19 mouse cellular contexts compared by ENCODE assay signal in the genomic region with DNA sequence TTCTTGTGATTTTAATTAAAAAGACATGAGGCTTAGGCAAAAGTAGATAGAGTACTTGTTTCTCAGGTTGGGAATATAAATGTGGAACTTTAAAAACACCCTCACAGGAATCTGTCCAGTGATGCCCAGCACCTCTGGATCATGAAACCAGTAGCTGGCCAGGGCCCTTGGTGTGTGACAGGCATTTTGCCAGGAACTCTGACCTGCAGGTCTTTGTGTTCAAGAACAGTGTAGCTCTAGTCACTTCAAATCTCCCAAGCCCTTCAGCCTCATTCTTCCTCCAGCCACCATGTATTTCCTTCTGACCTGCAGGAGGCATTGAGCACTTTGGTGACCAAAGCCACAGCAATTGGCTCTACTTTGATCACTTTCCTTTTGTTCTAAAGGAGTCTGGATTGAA. TPM values are rescaled to one million over a fixed set of nuclear protein-coding genes. Genes with fewer than 3 reads are reported as not detected.
DNase-seq lines count a peak whose midpoint lies in the region; ATAC-seq and TF ChIP-seq lines count a peak whose summit lies in the region.
"Had no signal": no experiment of that assay in that cellular context is flagged by ENCODE, and none has a peak within 500 bp of the region (broad histone marks: within the 10 kb centered on the region; RNA-seq: fewer than 3 reads in every experiment).

No protein-coding gene starts in this region.

- no peaks in the 10 kb centered on the region for H3K27me3 ChIP-seq in heart, embryonic 10.5 days (ENCODE audit: insufficient read depth, poor library complexity, severe bottlenecking)
- H3K27me3 ChIP-seq in heart, embryonic 12.5 days (replicated peaks) = no peaks in the 10 kb centered on the region
- H3K27me3 ChIP-seq in kidney, embryonic 14.5 days (ENCODE audit: control insufficient read depth, insufficient read depth, low read length) = no peaks in the 10 kb centered on the region
- no peaks in the 10 kb centered on the region for H3K27me3 ChIP-seq in testis, adult 2 months (ENCODE audit: control insufficient read depth, insufficient read depth, low read length)
- H3K27me3 ChIP-seq: embryonic facial prominence, embryonic 12.5 days; forebrain, embryonic 15.5 days; heart, embryonic 15.5 days had no signal

- no peak overlapping the region for H3K4me2 ChIP-seq in heart, embryonic 12.5 days
- no peak overlapping the region for H3K4me2 ChIP-seq in kidney, embryonic 14.5 days (replicated peaks; ENCODE audit: low read depth, low read length)
- H3K4me2 ChIP-seq: embryonic facial prominence, embryonic 12.5 days; forebrain, embryonic 15.5 days; heart, embryonic 15.5 days; hindbrain, embryonic 14.5 days had no signal

- peaks cover 6% of the 10 kb centered on the region; the same call in 1 of the 2 replicates for H3K4me1 ChIP-seq in heart, embryonic 10.5 days
- H3K4me1 ChIP-seq in heart, embryonic 12.5 days (replicated peaks) = peaks cover 5% of the 10 kb centered on the region
- no peaks in the 10 kb centered on the region for H3K4me1 ChIP-seq in kidney, embryonic 14.5 days (ENCODE audit: control insufficient read depth, insufficient read depth, low read length)
- no peaks in the 10 kb centered on the region for H3K4me1 ChIP-seq in testis, adult 2 months (ENCODE audit: control insufficient read depth, insufficient read depth, low read length)
- H3K4me1 ChIP-seq: embryonic facial prominence, embryonic 12.5 days; forebrain, embryonic 15.5 days had no signal

- no peaks in the 10 kb centered on the region for H3K9me3 ChIP-seq in heart, embryonic 10.5 days
- no peaks in the 10 kb centered on the region for H3K9me3 ChIP-seq in heart, embryonic 12.5 days (replicated peaks)
- no peaks in the 10 kb centered on the region for H3K9me3 ChIP-seq in kidney, embryonic 14.5 days (ENCODE audit: control insufficient read depth, low read length)
- H3K9me3 ChIP-seq: embryonic facial prominence, embryonic 12.5 days; forebrain, embryonic 15.5 days; G1E; heart, embryonic 15.5 days had no signal

- no peak overlapping the region for H3K4me3 ChIP-seq in heart, embryonic 10.5 days
- H3K4me3 ChIP-seq in heart, embryonic 12.5 days = no peak overlapping the region
- no peak overlapping the region for H3K4me3 ChIP-seq in kidney, embryonic 14.5 days (ENCODE audit: low read length)
- peak overlapping the region; percentile 19 for H3K4me3 ChIP-seq in testis, adult 2 months (ENCODE audit: control insufficient read depth, low read depth, low read length)
- H3K4me3 ChIP-seq: embryonic facial prominence, embryonic 12.5 days; forebrain, embryonic 15.5 days; heart, embryonic 15.5 days had no signal

- H3K9ac ChIP-seq in heart, embryonic 12.5 days = no peak overlapping the region
- no peak overlapping the region for H3K9ac ChIP-seq in kidney, embryonic 14.5 days (ENCODE audit: low read depth, low read length)
- H3K9ac ChIP-seq: embryonic facial prominence, embryonic 12.5 days; forebrain, embryonic 15.5 days; heart, embryonic 15.5 days; hindbrain, embryonic 14.5 days had no signal

- no peak for TF ChIP-seq CTCF in testis, adult 2 months (IDR thresholded peaks at IDR 0.05; ENCODE audit: control insufficient read depth, insufficient read depth, insufficient replicate concordance, low read depth, low read length)

- H3K36me3 ChIP-seq in heart, embryonic 10.5 days = peaks cover 12% of the 10 kb centered on the region; the same call in 1 of the 2 replicates
- peaks cover 16% of the 10 kb centered on the region for H3K36me3 ChIP-seq in heart, embryonic 12.5 days
- H3K36me3 ChIP-seq in kidney, embryonic 14.5 days (ENCODE audit: control insufficient read depth, insufficient read depth, low read length) = peaks cover 9% of the 10 kb centered on the region; the same call in 1 of the 2 replicates
- peaks cover 2% of the 10 kb centered on the region; the same call in 1 of the 2 replicates for H3K36me3 ChIP-seq in testis, adult 2 months (ENCODE audit: control insufficient read depth, insufficient read depth, low read length)
- H3K36me3 ChIP-seq: heart, embryonic 15.5 days had no signal

- TF ChIP-seq POLR2A in testis, adult 2 months (IDR thresholded peaks at IDR 0.05; ENCODE audit: control insufficient read depth, low read depth, low read length) = no peak

- peak; percentile 2 to 4 for DNase-seq in frontal cortex, postnatal 10 days (ENCODE audit: low spot score in 2 of 2)
- DNase-seq in frontal cortex, postnatal 36 days (ENCODE audit: low spot score in 2 of 2) = no peak
- DNase-seq in heart, embryonic 10.5 days (ENCODE audit: low spot score) = peak; percentile 66
- DNase-seq in kidney, postnatal 25 days = peak; percentile 46 to 62
- DNase-seq in testis, postnatal 10 days (ENCODE audit: low spot score) = no peak
- DNase-seq: adrenal gland, postnatal 10 days; B cell, adult 2 months; cerebellum, adult 11 months; cerebellum, adult 8-10 months; cerebellum, postnatal 14 days; heart, postnatal 14 days had no signal

- ATAC-seq in heart, embryonic 12.5 days (ENCODE audit: insufficient number of reproducible peaks, low FRiP score) = no peak
- no peak for ATAC-seq in kidney, embryonic 14.5 days (ENCODE audit: low FRiP score, low TSS enrichment)
- ATAC-seq: forebrain, embryonic 15.5 days had no signal

- no peak overlapping the region for H3K27ac ChIP-seq in heart, embryonic 10.5 days
- no peak overlapping the region for H3K27ac ChIP-seq in heart, embryonic 12.5 days (ENCODE audit: poor library complexity, severe bottlenecking)
- H3K27ac ChIP-seq in kidney, embryonic 14.5 days (ENCODE audit: low read depth, low read length) = no peak overlapping the region
- no peak overlapping the region; the same call in 1 of the 2 replicates for H3K27ac ChIP-seq in testis, adult 2 months (ENCODE audit: control insufficient read depth, insufficient read depth, low read depth, low read length)
- H3K27ac ChIP-seq: embryonic facial prominence, embryonic 12.5 days; forebrain, embryonic 15.5 days; heart, embryonic 15.5 days; hindbrain, embryonic 14.5 days had no signal

RNA-seq across cellular contexts. Expression of a gene that starts 39.3 kb away (rescaled TPM):
- 37.5 and 44.9 TPM in 2 replicates for polyA plus RNA-seq in heart, embryonic 10.5 days (2016; fragmentation: Nextera tagmentation; extraction: Ambion mirVana)
- polyA plus RNA-seq in heart, embryonic 12.5 days (2016; fragmentation: Nextera tagmentation; extraction: Ambion mirVana) = 47.4 TPM in 2 replicates
- polyA plus RNA-seq in kidney, embryonic 14.5 days (2014; fragmentation: Nextera tagmentation; extraction: Ambion mirVana) = 32.9 and 60.3 TPM in 2 replicates
- polyA plus RNA-seq in testis, adult 2 months (2012; rRNA removed) = 17.7 and 19.4 TPM in 2 replicates

Comparison
In these comparisons a context has a peak if more than half of its experiments do, and no peak if none do; other contexts are left out.
1. DNase-seq: peak in frontal cortex, postnatal 10 days (2 of 2), heart, embryonic 10.5 days (single experiment) and kidney, postnatal 25 days (2 of 2); none in frontal cortex, postnatal 36 days (0 of 2) and testis, postnatal 10 days (single experiment).